Mouse (Mus musculus) spleen, adult 12 weeks (tissue): ENCODE results near the gene Gm21983.

ENCODE experiments used
- DNase-seq: peaks from one replicate; pipeline ENCODE4 v3.0.0; 2022; ENCODE audit warnings: low spot score

The Gm21983 gene

GRCm38 (mm10) chr7:27180837-27181695 is at the start of gene Gm21983, which contains the start of gene Mia:
Gm21983 (minus strand) TSS chr7:27181086.
Mia (minus strand) TSS chr7:27181157.
- DNase-seq, result no peak

DNA sequence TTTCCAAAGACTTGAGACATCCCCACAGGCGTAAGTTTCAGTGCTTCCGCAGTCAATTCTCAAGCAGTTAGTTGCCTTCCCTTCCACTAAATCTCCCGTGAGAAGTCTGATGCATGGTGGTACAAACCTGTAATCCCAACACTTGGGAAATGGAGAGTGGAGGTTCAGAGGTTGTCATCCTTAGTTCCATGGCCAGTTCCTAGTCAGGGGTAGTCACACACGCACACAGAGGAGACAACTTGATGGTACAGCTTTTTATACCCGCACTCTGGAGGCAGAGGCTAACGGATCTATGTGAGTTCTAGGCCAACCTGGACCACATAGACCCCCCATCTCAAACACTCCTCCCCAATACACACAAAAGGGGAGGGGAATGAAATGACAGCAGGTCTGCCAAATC is 48.0 kb upstream of the Gm21983 start:
- DNase-seq, result no peak

- peak; percentile 90 for DNase-seq
Measured at GRCm38 (mm10) chr7:27228281-27228821, 47.5 kb upstream of the Gm21983 start, which contains the start of gene Itpkc. Itpkc (minus strand) TSS chr7:27228661.

- no peak for DNase-seq
Measured at GRCm38 (mm10) chr7:27227676-27228075, 46.8 kb upstream of the Gm21983 start.

- DNase-seq, result no peak
Measured at GRCm38 (mm10) chr7:27227276-27227675, 46.4 kb upstream of the Gm21983 start.

- no peak for DNase-seq
Measured at GRCm38 (mm10) chr7:27224877-27225575, 44.1 kb upstream of the Gm21983 start.

GRCm38 (mm10) chr7:27222538-27222937 is 41.7 kb upstream of the Gm21983 start:
- DNase-seq, result no peak

DNA sequence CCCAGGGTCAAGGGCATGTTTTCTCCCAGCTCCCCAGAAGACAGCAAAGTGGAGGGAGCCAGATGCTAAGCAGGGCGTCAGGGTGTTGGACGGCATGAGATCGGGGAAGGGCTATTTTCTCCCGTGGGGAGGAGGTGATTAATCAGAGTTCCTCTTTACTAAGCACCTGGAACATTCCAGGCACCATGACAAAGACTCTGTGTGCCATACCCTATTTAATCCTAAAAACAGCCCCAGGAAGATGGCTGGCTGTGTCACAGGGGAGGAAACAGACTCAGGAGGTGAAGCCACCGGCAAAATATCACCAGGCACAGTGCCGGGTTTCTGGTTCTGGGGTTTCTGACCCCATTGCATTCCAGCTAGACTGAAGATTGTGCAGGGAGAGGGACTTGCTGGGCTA is 41.1 kb upstream of the Gm21983 start:
- no peak for DNase-seq

DNA sequence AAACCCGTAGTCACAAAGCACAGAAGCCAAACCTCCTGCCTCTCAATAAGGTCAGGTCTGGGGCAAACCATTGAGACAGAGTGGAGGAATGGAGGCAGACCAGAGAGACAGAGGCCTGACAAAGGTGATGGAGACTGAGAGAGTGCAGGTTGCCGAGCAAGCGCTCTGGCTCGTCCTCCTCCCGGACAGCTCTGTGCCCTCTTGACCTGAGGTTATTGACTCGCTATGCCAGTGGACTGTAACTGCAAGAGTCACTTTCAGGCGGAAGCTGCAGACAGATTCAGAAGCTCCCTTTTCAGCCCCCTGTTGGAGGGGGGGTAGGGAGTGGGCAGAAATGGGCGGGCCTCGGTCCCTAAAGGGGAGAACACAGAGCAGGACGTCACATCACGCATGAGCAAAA is 39.1 kb upstream of the Gm21983 start:
- no peak for DNase-seq

DNA sequence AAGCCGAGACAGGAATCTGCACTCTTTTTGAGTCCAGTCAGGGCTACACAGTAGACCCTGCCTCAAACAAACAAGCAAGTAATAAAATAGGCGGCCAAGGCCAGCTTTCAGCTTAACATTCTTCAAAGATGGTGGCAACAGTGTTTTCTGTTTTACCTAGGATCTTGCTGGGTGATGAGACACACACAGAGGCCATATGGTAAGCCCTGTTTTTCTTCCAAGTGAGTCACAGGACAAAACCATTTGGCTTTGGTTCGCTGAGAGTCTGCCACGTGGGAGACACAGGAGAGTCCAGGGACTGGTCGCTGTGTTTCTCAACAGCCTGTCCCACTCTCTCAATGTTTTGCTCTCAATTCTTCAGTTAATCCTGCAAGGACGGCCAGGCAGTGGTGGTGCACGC is 37.7 kb upstream of the Gm21983 start:
- DNase-seq, result no peak

DNA sequence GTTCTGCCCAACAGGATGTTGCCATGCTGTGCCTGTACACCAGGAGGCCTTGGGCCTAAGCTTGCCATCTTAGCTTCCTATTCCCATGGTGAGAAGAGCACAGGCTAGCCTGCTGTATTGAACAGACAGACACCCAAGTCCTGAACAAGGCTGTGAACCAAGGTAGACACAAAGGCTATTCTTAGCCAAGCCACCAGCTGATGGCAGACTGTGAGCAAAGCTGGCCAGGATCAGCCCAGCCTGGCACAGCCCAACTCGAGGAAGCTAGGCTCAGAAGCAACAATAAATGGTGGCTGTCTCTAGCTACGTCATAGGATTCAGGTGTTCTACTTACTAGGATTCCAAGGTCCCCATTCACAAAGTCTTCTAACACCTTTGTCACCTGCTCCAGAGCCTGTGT is 31.7 kb upstream of the Gm21983 start:
- no peak for DNase-seq

- DNase-seq, result no peak
Measured at GRCm38 (mm10) chr7:27203730-27204449, 23.0 kb upstream of the Gm21983 start.

- DNase-seq, result no peak
Measured at GRCm38 (mm10) chr7:27198779-27199178, 17.9 kb upstream of the Gm21983 start.

DNA sequence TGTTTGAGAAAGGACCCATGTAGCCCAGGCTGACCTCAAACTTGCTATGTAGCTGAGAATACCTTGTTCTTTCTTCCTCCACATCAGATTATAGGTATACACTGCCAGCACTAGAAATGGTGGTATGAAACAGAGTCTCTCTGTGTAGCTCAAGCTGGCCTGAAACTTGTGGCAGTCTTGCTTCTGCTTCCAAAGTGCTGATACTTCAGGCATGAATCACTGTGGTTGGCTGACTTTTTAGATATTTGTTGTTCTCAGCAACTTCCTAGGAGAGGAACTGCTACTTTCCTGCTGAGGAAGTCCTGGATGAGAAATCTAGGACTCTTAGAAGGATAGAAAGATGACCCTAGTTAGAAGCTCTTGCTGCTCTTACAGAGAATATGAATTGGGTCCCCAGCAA is 17.5 kb upstream of the Gm21983 start:
- no peak for DNase-seq

GRCm38 (mm10) chr7:27197634-27198033 is 16.7 kb upstream of the Gm21983 start:
- no peak for DNase-seq

GRCm38 (mm10) chr7:27197136-27197535 is 16.2 kb upstream of the Gm21983 start:
- DNase-seq, result no peak

DNA sequence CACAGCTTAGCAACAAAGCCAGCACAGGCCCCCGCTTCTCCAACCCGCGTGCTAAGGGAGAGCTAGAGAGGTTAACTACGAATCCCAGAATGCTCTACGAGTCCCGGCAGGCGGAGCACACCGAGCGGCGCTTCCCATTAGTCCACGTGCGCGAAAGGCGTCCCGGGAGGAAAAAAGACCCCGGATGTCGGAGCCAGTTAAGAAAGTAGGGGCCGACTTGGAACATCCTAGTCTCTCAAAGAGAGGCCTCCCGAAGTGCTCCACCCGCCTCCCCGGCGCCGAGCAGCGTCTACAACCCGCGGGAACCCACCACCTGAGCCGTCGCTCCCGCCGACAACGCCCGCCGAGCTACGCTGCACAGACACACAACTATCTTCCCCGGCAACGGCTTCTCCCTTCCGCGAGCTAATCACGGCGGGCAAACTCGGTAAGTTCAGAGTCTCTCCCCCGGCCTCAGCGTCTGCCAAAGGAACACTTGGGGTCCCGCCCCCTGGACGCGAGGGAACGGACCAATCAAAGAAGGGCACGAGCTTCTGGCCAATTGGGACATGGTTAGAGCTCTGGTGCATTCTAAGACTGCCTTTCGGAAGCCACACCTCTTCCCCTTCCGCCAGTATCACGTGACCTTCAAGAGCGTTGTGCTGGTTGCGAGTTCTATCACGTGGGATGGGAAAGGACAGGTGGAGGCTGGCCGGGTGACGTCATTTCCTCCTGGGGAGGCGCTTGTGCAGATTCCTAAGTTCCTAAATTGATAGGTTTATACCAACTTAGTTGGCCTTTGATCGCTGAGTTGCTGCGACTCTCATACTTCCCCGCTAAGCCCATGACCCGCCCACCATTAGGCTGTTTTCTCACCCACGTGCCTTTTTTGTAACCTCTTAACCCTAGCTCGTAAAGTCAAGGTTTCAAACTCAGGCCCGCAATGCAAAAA is 15.1 kb upstream of the Gm21983 start, which contains the start of the genes BC024978 and Snrpa:
TSS of gene BC024978 (plus strand) at position 101 of the 931 bp plus-strand sequence.
TSS of gene Snrpa (minus strand) at position 591 of the 931 bp plus-strand sequence.
- peak; percentile 84 for DNase-seq

DNA sequence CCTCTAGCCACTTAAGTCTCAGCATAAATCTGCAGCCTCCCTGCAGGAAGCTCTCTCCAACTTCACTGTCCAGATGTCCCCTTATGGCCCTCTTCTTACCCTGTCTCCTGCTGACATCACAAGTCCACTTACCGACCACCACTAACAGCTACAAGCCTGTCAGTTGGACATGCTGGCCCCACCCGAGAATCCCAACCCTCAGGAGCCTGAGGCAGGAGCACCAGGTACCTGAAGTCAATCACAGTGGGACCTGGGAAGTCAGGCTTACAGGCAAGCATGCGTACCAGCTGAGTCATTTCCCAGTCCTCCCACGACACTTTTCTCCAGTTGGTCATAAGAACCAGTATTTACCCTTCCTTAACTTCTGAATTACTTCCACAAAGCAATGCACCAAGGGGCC is 12.8 kb upstream of the Gm21983 start:
- no peak for DNase-seq

DNA sequence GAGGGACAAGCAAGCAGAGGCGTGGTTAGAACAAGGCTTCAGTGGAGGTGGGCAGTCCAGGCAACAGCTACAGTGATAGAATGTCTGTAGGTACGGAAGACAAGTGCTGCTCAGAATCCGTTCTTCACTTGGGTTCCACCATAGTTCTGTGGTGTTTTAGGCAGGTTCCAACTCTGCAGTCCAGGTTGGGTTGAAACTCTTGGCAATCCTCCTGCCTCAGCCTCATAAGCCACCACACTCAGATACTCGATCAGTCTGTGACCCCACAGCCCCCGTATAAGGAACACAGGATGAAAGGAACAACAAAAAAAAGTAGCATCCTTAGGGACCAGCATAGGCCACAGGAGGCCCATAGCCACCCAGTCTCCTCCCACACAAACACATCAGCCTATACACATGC is 11.5 kb upstream of the Gm21983 start:
- DNase-seq, result no peak

GRCm38 (mm10) chr7:27189271-27189931 is 8.5 kb upstream of the Gm21983 start:
- DNase-seq, result no peak
